Mouse (Mus musculus): ENCODE data around the gene Slc24a3. TPM values are rescaled to one million over a fixed set of nuclear protein-coding genes. Genes with fewer than 3 reads are reported as not detected.

Slc24a3 gene
- polyA plus RNA-seq, 1 experiment from 2014 or later = 2.1 TPM

- H3K27me3 ChIP-seq (replicated peaks; ENCODE audit: control insufficient read depth, insufficient read depth, low read length) = no peaks in the 10 kb centered on the region
- no peak overlapping the region for H3K4me2 ChIP-seq
- no peaks in the 10 kb centered on the region for H3K36me3 ChIP-seq (ENCODE audit: control insufficient read depth, insufficient read depth, low read length)
- H3K27ac ChIP-seq (ENCODE audit: low read depth, low read length) = no peak overlapping the region
- H3K4me1 ChIP-seq (replicated peaks; ENCODE audit: control insufficient read depth, insufficient read depth, low read length) = no peaks in the 10 kb centered on the region
- ATAC-seq (replicated peaks; ENCODE audit: low FRiP score) (no peak), DNase-seq (ENCODE audit: low spot score) (no peak)
- H3K4me3 ChIP-seq (ENCODE audit: low read depth, low read length) = no peak overlapping the region
- WGBS = 52% methylated on average over 8 of the region's 8 CpGs
- H3K9ac ChIP-seq (ENCODE audit: low read depth, low read length) = no peak overlapping the region
- no peaks in the 10 kb centered on the region for H3K9me3 ChIP-seq (ENCODE audit: control insufficient read depth, low read length)
Observed at GRCm38 (mm10) chr2:145684891-145685290, 517.3 kb downstream of the Slc24a3 start.

GRCm38 (mm10) chr2:145686017-145686416 is 518.5 kb downstream of the Slc24a3 start:
- H3K4me3 ChIP-seq (ENCODE audit: low read depth, low read length) = no peak overlapping the region
- H3K4me2 ChIP-seq = no peak overlapping the region
- no peaks in the 10 kb centered on the region for H3K4me1 ChIP-seq (replicated peaks; ENCODE audit: control insufficient read depth, insufficient read depth, low read length)
- ATAC-seq (replicated peaks; ENCODE audit: low FRiP score) (no peak), DNase-seq (ENCODE audit: low spot score) (no peak)
- H3K9me3 ChIP-seq (ENCODE audit: control insufficient read depth, low read length) = no peaks in the 10 kb centered on the region
- no peak overlapping the region for H3K27ac ChIP-seq (ENCODE audit: low read depth, low read length)
- H3K36me3 ChIP-seq (ENCODE audit: control insufficient read depth, insufficient read depth, low read length) = no peaks in the 10 kb centered on the region
- H3K9ac ChIP-seq (ENCODE audit: low read depth, low read length) = no peak overlapping the region
- H3K27me3 ChIP-seq (replicated peaks; ENCODE audit: control insufficient read depth, insufficient read depth, low read length) = no peaks in the 10 kb centered on the region
- WGBS = 80% methylated on average over 4 of the region's 4 CpGs

DNA sequence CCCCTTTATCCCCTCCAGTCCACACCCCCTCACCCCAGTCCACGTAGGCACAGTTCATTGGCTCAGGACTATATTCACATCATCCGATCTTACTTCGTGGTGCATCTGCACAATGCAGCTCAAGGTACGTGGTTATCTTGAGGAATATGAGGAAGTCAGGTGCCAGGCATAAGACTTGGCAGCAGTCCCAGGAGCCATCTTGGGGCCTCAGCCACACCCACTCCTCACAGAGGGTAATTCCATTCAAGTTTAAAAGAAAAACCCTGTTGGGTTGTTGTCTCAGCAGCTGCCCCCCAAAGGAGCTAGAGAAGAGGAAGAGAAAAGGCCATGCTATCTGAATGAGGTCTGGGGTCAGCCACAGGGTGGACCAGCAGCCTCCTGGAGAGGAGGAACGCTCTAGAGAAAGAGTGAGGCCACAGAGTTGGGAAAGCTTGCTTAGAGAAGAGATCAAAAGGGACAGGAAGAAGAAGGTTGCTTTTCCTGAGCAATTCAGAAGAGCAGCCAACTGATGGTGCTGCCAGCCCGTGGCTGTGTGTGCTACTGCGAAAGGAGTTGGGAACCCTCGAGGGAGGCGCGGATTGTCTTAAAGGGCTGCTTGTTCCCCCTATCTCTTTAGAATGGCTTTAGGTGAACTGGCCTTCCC is 523.9 kb downstream of the Slc24a3 start:
- ATAC-seq (replicated peaks; ENCODE audit: low FRiP score) (no peak), DNase-seq (ENCODE audit: low spot score) (no peak)
- WGBS = 85% methylated on average over 10 of the region's 10 CpGs
- Histone ChIP-seq H3K36me3 (ENCODE audit: control insufficient read depth, insufficient read depth, low read length) (no peaks in the 10 kb centered on the region), H3K4me2 (no peak overlapping the region), H3K4me1 (replicated peaks; ENCODE audit: control insufficient read depth, insufficient read depth, low read length) (no peaks in the 10 kb centered on the region), H3K9ac (ENCODE audit: low read depth, low read length) (no peak overlapping the region), H3K4me3 (ENCODE audit: low read depth, low read length) (no peak overlapping the region), H3K9me3 (ENCODE audit: control insufficient read depth, low read length) (no peaks in the 10 kb centered on the region), H3K27me3 (replicated peaks; ENCODE audit: control insufficient read depth, insufficient read depth, low read length) (no peaks in the 10 kb centered on the region), H3K27ac (ENCODE audit: low read depth, low read length) (no peak overlapping the region)

All from liver, embryonic 11.5 days (tissue).